Mouse (Mus musculus) intestine, embryonic 15.5 days (tissue): ENCODE measurements around the gene Adgre1. TPM values are rescaled to one million over a fixed set of nuclear protein-coding genes. Genes with fewer than 3 reads are reported as not detected.

ENCODE experiments used
- ATAC-seq: fragments of 200-750 bp; cut with Nextera tagmentation; 2 replicates; pipeline ENCODE4 v1.8.0; 2017; ENCODE audit warnings: moderate TSS enrichment, moderate library complexity
- H3K27ac ChIP-seq: fragments of 300-500 bp; sonication (generic); 2 replicates; pipeline ENCODE4 v1.5.1; 2015; ENCODE audit warnings: mild to moderate bottlenecking, inconsistent platforms
- H3K27me3 ChIP-seq: fragments of 300-500 bp; sonication (generic); replicated peaks from 2 replicates; pipeline ENCODE4 v1.6.1; 2015; ENCODE audit warnings: inconsistent platforms
- H3K36me3 ChIP-seq: fragments of 300-500 bp; sonication (generic); 2 replicates; pipeline ENCODE4 v1.6.1; 2015; ENCODE audit warnings: inconsistent platforms
- H3K4me1 ChIP-seq: fragments of 300-500 bp; sonication (generic); replicated peaks from 2 replicates; pipeline ENCODE4 v1.6.1; 2015; ENCODE audit warnings: inconsistent platforms
- H3K4me2 ChIP-seq: fragments of 300-500 bp; sonication (generic); replicated peaks from 2 replicates; pipeline ENCODE4 v1.6.1; 2015; ENCODE audit warnings: mild to moderate bottlenecking, inconsistent platforms
- H3K4me3 ChIP-seq: fragments of 300-500 bp; sonication (generic); replicated peaks from 2 replicates; pipeline ENCODE4 v1.5.1; 2015; ENCODE audit warnings: inconsistent platforms
- H3K9ac ChIP-seq: fragments of 300-500 bp; sonication (generic); 2 replicates; pipeline ENCODE4 v1.6.1; 2015; ENCODE audit warnings: inconsistent platforms
- H3K9me3 ChIP-seq: fragments of 300-500 bp; sonication (generic); 2 replicates; pipeline ENCODE4 v1.6.1; 2016; ENCODE audit warnings: inconsistent platforms
- WGBS: fragments of 180-500 bp; shearing (Covaris S2); methylation state at CpG from one replicate; pipeline ENCODE4 v1.1.7; 2015; 5-methylcytosine and 5-hydroxymethylcytosine counted together
- polyA plus RNA-seq: library from polyadenylated mRNA; unstranded; fragments of >200 nt; fragmentation: Nextera tagmentation; extraction: Ambion mirVana; gene quantifications from 2 replicates; pipeline ENCODE4 v1.2.1, GENCODE M21; 2015

Adgre1 gene
- polyA plus RNA-seq, 1 experiment from 2014 or later = 6.3 TPM

- no peak for ATAC-seq
- H3K4me2 ChIP-seq = no peak overlapping the region
- H3K4me1 ChIP-seq = no peaks in the 10 kb centered on the region
- H3K27ac ChIP-seq = no peak overlapping the region
- H3K36me3 ChIP-seq = no peaks in the 10 kb centered on the region
- H3K9ac ChIP-seq = no peak overlapping the region
- H3K9me3 ChIP-seq = no peaks in the 10 kb centered on the region
- no peak overlapping the region for H3K4me3 ChIP-seq
- H3K27me3 ChIP-seq = no peaks in the 10 kb centered on the region
- WGBS = 56% methylated on average over 4 of the region's 4 CpGs
Observed at GRCm38 (mm10) chr17:57341568-57341967, 16.9 kb upstream of the Adgre1 start.

GRCm38 (mm10) chr17:57344029-57344707, 14.3 kb upstream of the Adgre1 start:
- H3K27me3 ChIP-seq = no peaks in the 10 kb centered on the region
- ATAC-seq = no peak
- no peak overlapping the region for H3K9ac ChIP-seq
- H3K4me3 ChIP-seq = no peak overlapping the region
- H3K9me3 ChIP-seq = no peaks in the 10 kb centered on the region
- H3K4me1 ChIP-seq = no peaks in the 10 kb centered on the region
- 70% methylated on average over 2 of the region's 2 CpGs for WGBS
- H3K36me3 ChIP-seq = no peaks in the 10 kb centered on the region
- no peak overlapping the region for H3K4me2 ChIP-seq
- H3K27ac ChIP-seq = no peak overlapping the region

GRCm38 (mm10) chr17:57347017-57347416, 11.5 kb upstream of the Adgre1 start:
- no peak for ATAC-seq
- no peaks in the 10 kb centered on the region for H3K9me3 ChIP-seq
- no peaks in the 10 kb centered on the region for H3K36me3 ChIP-seq
- no peaks in the 10 kb centered on the region for H3K4me1 ChIP-seq
- H3K4me2 ChIP-seq = no peak overlapping the region
- no peak overlapping the region for H3K9ac ChIP-seq
- 49% methylated on average over 6 of the region's 6 CpGs for whole genome bisulfite sequencing
- H3K27ac ChIP-seq = no peak overlapping the region
- H3K27me3 ChIP-seq = no peaks in the 10 kb centered on the region
- no peak overlapping the region for H3K4me3 ChIP-seq

- Histone ChIP-seq H3K9ac (no peak overlapping the region), H3K36me3 (no peaks in the 10 kb centered on the region), H3K4me2 (no peak overlapping the region), H3K4me1 (no peaks in the 10 kb centered on the region), H3K27ac (no peak overlapping the region), H3K9me3 (no peaks in the 10 kb centered on the region), H3K4me3 (no peak overlapping the region), H3K27me3 (no peaks in the 10 kb centered on the region)
- ATAC-seq = no peak
- 89% methylated on average over 2 of the region's 2 CpGs for WGBS
Observed at GRCm38 (mm10) chr17:57347781-57348180, 10.7 kb upstream of the Adgre1 start.

GRCm38 (mm10) chr17:57349067-57349466, 9.4 kb upstream of the Adgre1 start:
- Histone ChIP-seq H3K4me1 (no peaks in the 10 kb centered on the region), H3K4me2 (no peak overlapping the region), H3K36me3 (no peaks in the 10 kb centered on the region), H3K27ac (no peak overlapping the region), H3K9me3 (no peaks in the 10 kb centered on the region), H3K27me3 (no peaks in the 10 kb centered on the region), H3K9ac (no peak overlapping the region), H3K4me3 (no peak overlapping the region)
- ATAC-seq = no peak
- 74% methylated on average over 5 of the region's 5 CpGs for WGBS

DNA sequence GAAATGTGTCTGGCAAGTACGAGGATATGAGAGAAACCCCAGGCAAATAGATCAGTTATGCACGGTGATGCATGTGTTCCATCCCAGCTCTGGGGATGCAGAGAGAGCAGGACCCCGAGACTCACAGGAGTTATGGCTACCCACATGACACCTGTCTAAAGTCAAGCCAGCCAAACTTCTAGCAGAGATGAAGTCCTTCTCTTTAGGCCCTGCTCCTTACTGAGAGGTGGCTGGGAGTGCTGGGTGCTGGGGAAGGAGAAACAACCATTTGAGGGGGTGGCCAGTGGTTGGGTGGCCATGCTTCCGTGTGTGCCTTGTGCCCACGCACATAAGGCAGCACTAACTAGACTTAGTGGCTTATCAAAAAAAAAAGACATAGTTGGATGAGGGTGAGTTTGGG, 8.3 kb upstream of the Adgre1 start:
- Histone ChIP-seq H3K27ac (no peak overlapping the region), H3K36me3 (no peaks in the 10 kb centered on the region)
- WGBS = 83% methylated on average over 5 of the region's 5 CpGs

GRCm38 (mm10) chr17:57351107-57351506, 7.4 kb upstream of the Adgre1 start:
- Histone ChIP-seq H3K4me3 (no peak overlapping the region), H3K4me2 (no peak overlapping the region), H3K9ac (no peak overlapping the region), H3K27ac (no peak overlapping the region), H3K36me3 (no peaks in the 10 kb centered on the region), H3K9me3 (no peaks in the 10 kb centered on the region), H3K27me3 (no peaks in the 10 kb centered on the region), H3K4me1 (no peaks in the 10 kb centered on the region)
- WGBS = 88% methylated on average over 9 of the region's 9 CpGs
- ATAC-seq = no peak

More for the DNA sequence above, 8.3 kb upstream of the Adgre1 start:
- Histone ChIP-seq H3K4me1 (no peaks in the 10 kb centered on the region), H3K27me3 (no peaks in the 10 kb centered on the region), H3K4me2 (no peak overlapping the region), H3K9ac (no peak overlapping the region), H3K9me3 (no peaks in the 10 kb centered on the region), H3K4me3 (no peak overlapping the region)
- ATAC-seq = no peak

DNA sequence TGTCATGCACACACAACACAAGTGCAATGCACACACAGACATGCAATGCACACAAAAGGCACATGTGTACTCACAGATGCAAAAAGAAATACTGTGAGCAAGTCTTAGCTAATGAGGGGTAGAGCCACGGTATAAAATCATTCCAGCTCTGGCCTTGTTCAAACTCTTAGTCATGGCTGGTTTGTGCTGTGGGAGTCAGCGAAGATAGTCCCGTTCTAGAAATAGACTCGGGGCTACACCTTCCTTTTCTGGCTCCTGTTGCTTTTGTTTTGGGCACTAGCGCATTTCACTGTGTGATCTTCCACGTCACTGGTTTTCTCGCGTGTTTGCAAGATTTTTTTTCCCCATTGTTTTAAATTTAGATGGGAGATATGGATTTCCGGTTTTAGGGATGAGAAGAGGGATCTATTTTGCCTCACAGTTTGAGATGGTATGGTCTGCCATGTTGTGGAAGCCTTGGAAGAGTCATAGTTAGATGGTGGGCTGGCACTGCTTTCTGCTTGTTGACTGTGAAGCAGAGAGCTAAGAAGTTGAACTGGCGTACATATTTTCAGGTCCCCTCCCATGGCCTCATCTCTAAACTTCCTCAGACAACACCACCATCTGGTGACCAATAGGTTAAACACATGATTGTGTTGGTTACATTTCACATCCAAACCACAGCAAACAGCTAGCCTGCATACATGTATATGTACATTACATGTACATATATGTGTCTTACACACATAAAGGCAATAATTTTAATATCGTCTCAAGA, 1.2 kb downstream of the Adgre1 start:
- Histone ChIP-seq H3K4me2 (no peak overlapping the region), H3K9ac (no peak overlapping the region), H3K4me1 (no peaks in the 10 kb centered on the region), H3K27me3 (no peaks in the 10 kb centered on the region), H3K9me3 (no peaks in the 10 kb centered on the region), H3K27ac (no peak overlapping the region), H3K4me3 (no peak overlapping the region), H3K36me3 (no peaks in the 10 kb centered on the region)
- no peak for ATAC-seq
- 85% methylated on average over 11 of the region's 11 CpGs for WGBS

Other genes starting within 250 kb of the Adgre1 start
- gene Cd70, start 208.9 kb upstream of the Adgre1 start, polyA plus RNA-seq = 0.23 TPM in 1 of 2 replicates, not detected in the other
- 0.23 and 0.29 TPM in 2 replicates for gene Tnfsf14, start 164.5 kb upstream of the Adgre1 start, polyA plus RNA-seq
- gene C3, start 130.6 kb upstream of the Adgre1 start, polyA plus RNA-seq = 4.3 and 7.7 TPM in 2 replicates
- 32.6 and 34.7 TPM in 2 replicates for gene Gpr108, start 110.2 kb upstream of the Adgre1 start, polyA plus RNA-seq
- gene Trip10, start 109.2 kb upstream of the Adgre1 start, polyA plus RNA-seq = 45.2 and 46.1 TPM in 2 replicates
- 3.2 TPM in 2 replicates for gene Vav1, start 79.6 kb upstream of the Adgre1 start, polyA plus RNA-seq
- not detected in 2 replicates for gene Vmn2r120, start 186.8 kb downstream of the Adgre1 start, polyA plus RNA-seq